Mouse (Mus musculus) cerebellum, adult 11-12 months (tissue): Measurements from ENCODE around the gene Dvl3.

Experiments used
- DNase-seq: peaks from one replicate; pipeline ENCODE4 v3.0.0; 2022

Gene Dvl3

DNA sequence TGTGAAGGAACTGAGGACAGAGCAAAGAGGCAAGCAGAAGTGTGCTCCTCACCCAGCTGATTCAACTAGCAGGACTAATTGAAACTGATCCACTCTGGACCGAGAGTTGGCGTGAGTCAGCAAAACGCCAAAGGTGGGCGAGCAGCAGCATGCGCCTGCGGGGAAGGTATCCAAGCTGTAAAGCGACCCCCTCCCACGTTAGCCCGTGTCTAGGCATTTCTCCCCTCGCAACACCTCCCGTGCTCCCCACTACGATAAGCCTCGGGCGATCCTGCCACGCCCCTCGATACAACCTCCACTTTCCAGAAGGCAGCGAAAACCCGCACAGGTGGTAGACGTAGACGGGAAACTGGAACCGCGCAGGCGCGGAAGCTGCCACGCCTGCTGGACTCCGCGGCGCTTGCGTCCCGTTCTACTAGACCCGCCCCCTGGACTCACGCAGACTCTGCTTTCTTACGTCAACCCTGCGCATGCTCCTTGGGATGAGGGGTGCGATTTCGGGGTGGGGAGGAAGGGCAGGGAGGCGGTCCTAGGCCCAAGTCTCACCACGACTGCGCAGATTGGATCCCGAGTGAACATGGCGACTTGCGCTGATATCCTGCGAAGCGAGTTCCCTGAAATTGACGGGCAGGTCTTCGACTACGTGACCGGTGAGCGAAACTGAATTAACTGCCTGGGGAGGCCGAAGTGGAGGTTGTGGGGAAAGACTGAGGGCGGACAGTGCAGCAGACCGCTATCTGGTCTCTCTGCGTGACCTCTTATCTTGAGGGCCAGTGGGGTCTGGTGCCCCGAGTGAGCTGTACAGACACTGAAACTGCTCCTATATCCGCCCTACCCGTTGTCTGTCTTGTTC, 31.5 kb downstream of the Dvl3 start, which contains the start of gene Abcf3:
Abcf3 (plus strand) TSS at position 482 of the 853 bp plus-strand sequence.
- DNase-seq, result peak; percentile 99

GRCm38 (mm10) chr16:20549161-20549560, 32.4 kb downstream of the Dvl3 start:
- DNase-seq, result peak; percentile 23

GRCm38 (mm10) chr16:20551691-20552090, 34.9 kb downstream of the Dvl3 start:
- DNase-seq, result no peak

GRCm38 (mm10) chr16:20552594-20552993, 35.8 kb downstream of the Dvl3 start:
- DNase-seq, result no peak

GRCm38 (mm10) chr16:20555000-20555399, 38.2 kb downstream of the Dvl3 start:
- DNase-seq, result no peak

- no peak for DNase-seq
Measured at GRCm38 (mm10) chr16:20557381-20557780, 40.6 kb downstream of the Dvl3 start.

- no peak for DNase-seq
Measured at GRCm38 (mm10) chr16:20565075-20565474, 48.3 kb downstream of the Dvl3 start.
